Mouse (Mus musculus) CH12.LX (cell line): ENCODE results near the gene Zcwpw1.

ENCODE experiments used
- CTCF ChIP-seq, 2 experiments: IDR thresholded peaks in 1 of 2; conservative IDR thresholded peaks in 1 of 2; 2 replicates each; pipeline ENCODE4 v1.5.1; 2011 to 2012; ENCODE audit warnings: low read depth in 2 of 2, low read length in 2 of 2, improper control_type of control experiment in 1 of 2, inconsistent platforms in 1 of 2, mild to moderate bottlenecking in 1 of 2, moderate library complexity in 1 of 2
- E2F4 ChIP-seq: IDR thresholded peaks from 2 replicates; pipeline ENCODE4 v1.6.1; 2011; ENCODE audit warnings: low read depth, low read length, improper control_type of control experiment; ENCODE audit not compliant: insufficient replicate concordance
- EP300 ChIP-seq: IDR thresholded peaks from 2 replicates; pipeline ENCODE4 v1.6.1; 2011; ENCODE audit warnings: low read length, improper control_type of control experiment
- MAX ChIP-seq: IDR thresholded peaks from 2 replicates; pipeline ENCODE4 v1.6.1; 2011; ENCODE audit warnings: low read length, improper control_type of control experiment
- POLR2A ChIP-seq: IDR thresholded peaks from 2 replicates; pipeline ENCODE4 v1.6.1; 2011; ENCODE audit warnings: low read depth, mild to moderate bottlenecking, improper control_type of control experiment, low read length
- RAD21 ChIP-seq: IDR thresholded peaks from 2 replicates; pipeline ENCODE4 v1.6.1; 2011; ENCODE audit warnings: low read depth, mild to moderate bottlenecking, low read length, improper control_type of control experiment, moderate library complexity
- SMC3 ChIP-seq: IDR thresholded peaks from 2 replicates; pipeline ENCODE4 v1.6.1; 2011; ENCODE audit warnings: low read depth, low read length, improper control_type of control experiment
- TCF12 ChIP-seq: IDR thresholded peaks from 2 replicates; pipeline ENCODE4 v1.6.1; 2014; ENCODE audit warnings: low read depth, mild to moderate bottlenecking, inconsistent platforms, low read length, improper control_type of control experiment
- UBTF ChIP-seq: IDR thresholded peaks from 2 replicates; pipeline ENCODE4 v1.6.1; 2012; ENCODE audit warnings: low read depth, mild to moderate bottlenecking, inconsistent platforms, low read length, improper control_type of control experiment, moderate library complexity

- TF ChIP-seq CTCF (conservative IDR thresholded peaks at IDR 0.05 in 1 of 2, IDR thresholded peaks at IDR 0.05 in 1 of 2; ENCODE audit: low read depth in 2 of 2, low read length in 2 of 2) (peak in 1 of 2 experiments; percentile 55; a peak in 2 of 4 replicates), EP300 (no peak), POLR2A (no peak), SMC3 (peak; percentile 61), UBTF (no peak), TCF12 (no peak), RAD21 (peak; percentile 56), E2F4 (no peak), MAX (no peak)
Observed at GRCm38 (mm10) chr5:137808316-137808715, 20.7 kb downstream of the Zcwpw1 start.
